Mouse (Mus musculus) Patski (cell line): ENCODE data around the gene Ust. TPM values are rescaled to one million over a fixed set of nuclear protein-coding genes. Genes with fewer than 3 reads are reported as not detected.

Experiments
- ATAC-seq: fragments of 100-300 bp; one replicate; pipeline ENCODE4 v1.8.0; 2021
- CTCF ChIA-PET: fragments of 350-600 bp; sonication (Branson Sonifier 250); formaldehyde crosslinking; loops from one replicate; lab custom pipeline; 2022; ENCODE audit warnings: inconsistent platforms; lab: Charles Lee
- POLR2A ChIA-PET: fragments of 350-600 bp; sonication (Branson Sonifier 250); formaldehyde crosslinking; loops from one replicate; lab custom pipeline; 2022; ENCODE audit warnings: antibody characterized with exemption, inconsistent platforms; lab: Charles Lee
- DNase-seq: peaks from one replicate; pipeline ENCODE4 v3.0.0-alpha.2; 2011; ENCODE audit warnings: low read depth, low spot score
- H3K27me3 ChIP-seq: fragments of 371-371 bp; one replicate; pipeline ENCODE4 v1.5.1; 2021
- CTCF ChIP-seq: fragments of 100-300 bp; IDR thresholded peaks from one replicate; pipeline ENCODE4 v1.5.1; 2021
- in situ Hi-C: fragments of 300-500 bp; cut with MboI; formaldehyde crosslinking; loops from 3 replicates; pipeline ENCODE4 v1.11.1; 2018; ENCODE audit warnings: low pct_unique_long_range_greater_than_20kb, mixed read lengths
- polyA plus RNA-seq: library from polyadenylated mRNA; unstranded; gene quantifications from one replicate; pipeline ENCODE4 v1.2.3, GENCODE M21; 2021

The Ust gene
- polyA plus RNA-seq, 1 experiment from 2014 or later, result 4.7 TPM

- no peak for ATAC-seq
- TF ChIP-seq CTCF, result no peak
- no peaks in the 10 kb centered on the region for H3K27me3 ChIP-seq
- no peak for DNase-seq
- CTCF ChIA-PET, result interaction anchor here (0.6 to 1.5 kb wide), 3 partner anchors 12 to 14 kb away, joined by 3 to 4 read pairs (median 3); no protein-coding TSS in a partner anchor
- in situ Hi-C loops, result loop anchor here (5.0 kb wide), 1 partner anchor 45 kb away; no protein-coding TSS in a partner anchor
- POLR2A ChIA-PET, result no interaction called here
Observed at GRCm38 (mm10) chr10:8287350-8287791, 231.3 kb downstream of the Ust start.

GRCm38 (mm10) chr10:8283991-8284390, 234.6 kb downstream of the Ust start:
- DNase-seq (no peak), ATAC-seq (no peak)
- in situ Hi-C loops, result no loop called here
- no peaks in the 10 kb centered on the region for H3K27me3 ChIP-seq
- ChIA-PET CTCF (no interaction called here), POLR2A (interaction anchor here (0.5 kb wide), 1 partner anchor 219 kb away, joined by 3 read pairs; no protein-coding TSS in a partner anchor)
- no peak for TF ChIP-seq CTCF

- POLR2A ChIA-PET, result no interaction called here
- in situ Hi-C loops, result no loop called here
Observed at GRCm38 (mm10) chr10:8277094-8277493, 241.5 kb downstream of the Ust start.

DNA sequence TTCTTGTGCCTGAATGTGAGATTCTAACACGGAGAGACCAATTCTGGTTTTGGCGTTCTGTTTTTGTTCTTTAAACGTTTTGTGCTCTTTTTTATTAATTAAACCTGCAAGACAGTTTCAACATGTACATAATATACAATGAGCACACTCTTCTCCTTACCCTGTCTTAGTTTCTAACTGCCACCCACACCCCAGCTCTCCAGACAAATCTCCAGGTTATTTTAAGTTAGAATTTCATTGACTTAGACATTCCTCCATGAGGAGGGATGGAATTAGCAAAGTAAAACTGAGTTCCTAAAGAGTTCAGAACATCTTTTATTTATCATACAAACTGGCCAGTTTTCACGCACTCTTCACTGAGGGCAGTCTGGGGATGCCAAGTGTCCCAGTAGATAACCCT, 248.9 kb downstream of the Ust start:
- TF ChIP-seq CTCF, result no peak
- DNase-seq (no peak), ATAC-seq (no peak)
- POLR2A ChIA-PET, result no interaction called here
- CTCF ChIA-PET, result interaction anchor here (0.8 to 2.0 kb wide), 2 partner anchors 10 to 12 kb away, joined by 3 to 4 read pairs; no protein-coding TSS in a partner anchor
- in situ Hi-C loops, result no loop called here
- H3K27me3 ChIP-seq, result no peaks in the 10 kb centered on the region

More at GRCm38 (mm10) chr10:8277094-8277493, 241.5 kb downstream of the Ust start:
- DNase-seq, result no peak
- no peak for ATAC-seq
- no peak for TF ChIP-seq CTCF
- no peaks in the 10 kb centered on the region for H3K27me3 ChIP-seq
- CTCF ChIA-PET, result no interaction called here

DNA sequence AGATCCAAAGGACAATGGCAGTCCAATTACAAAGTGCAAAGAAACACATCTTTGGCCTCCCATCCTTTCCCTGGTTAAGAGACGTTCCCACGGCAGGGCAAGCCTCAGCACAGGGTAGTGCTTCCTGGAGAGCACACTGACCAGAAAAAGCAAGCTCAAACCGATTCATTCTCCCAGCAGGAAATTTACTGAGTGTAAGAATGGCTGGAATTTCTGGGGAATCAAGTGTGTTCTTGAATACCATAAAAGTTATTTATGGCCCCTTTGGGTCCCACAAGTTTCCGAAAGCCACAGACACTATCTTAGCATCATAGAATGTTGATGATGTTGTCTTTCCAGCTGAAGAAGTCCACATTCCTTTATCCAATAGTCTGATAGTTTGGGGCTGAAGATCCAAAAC, 258.9 kb downstream of the Ust start:
- ATAC-seq, result peak; percentile 83
- DNase-seq, result peak; percentile 38

DNA sequence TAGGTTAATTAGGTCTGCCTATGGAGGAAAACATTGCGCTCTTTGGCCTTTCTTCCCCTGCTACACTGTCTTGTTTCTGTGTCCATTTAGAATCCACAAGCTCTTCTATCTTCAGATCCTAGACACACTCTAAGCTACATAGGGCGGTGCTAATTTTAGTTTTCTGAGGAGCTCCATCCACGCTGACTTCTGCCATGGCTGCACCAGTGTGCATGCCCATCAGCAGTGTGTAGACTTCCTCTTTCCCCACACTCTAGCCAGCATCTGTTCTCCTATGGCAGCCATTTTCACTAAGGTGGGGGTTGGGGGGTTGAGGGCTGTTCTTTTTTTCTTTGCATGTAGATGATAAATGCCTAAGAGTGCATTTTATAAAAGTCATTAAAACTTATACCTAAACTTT, 268.6 kb downstream of the Ust start:
- CTCF ChIA-PET, result no interaction called here
- H3K27me3 ChIP-seq, result no peaks in the 10 kb centered on the region
- ATAC-seq, result no peak
- in situ Hi-C loops, result no loop called here
- TF ChIP-seq CTCF, result no peak
- DNase-seq, result no peak
- POLR2A ChIA-PET, result no interaction called here

More for the DNA sequence above, 258.9 kb downstream of the Ust start:
- H3K27me3 ChIP-seq, result no peaks in the 10 kb centered on the region
- POLR2A ChIA-PET, result no interaction called here
- in situ Hi-C loops, result no loop called here
- TF ChIP-seq CTCF, result no peak
- CTCF ChIA-PET, result interaction anchor here (0.8 kb wide), 1 partner anchor 63 kb away, joined by 3 read pairs; no protein-coding TSS in a partner anchor

- in situ Hi-C loops, result loop anchor here (5.0 to 10.0 kb wide), 2 partner anchors 45 to 472 kb away; no protein-coding TSS in a partner anchor
- ChIA-PET CTCF (interaction anchor here (0.9 to 3.7 kb wide), 6 partner anchors 13 to 472 kb away, joined by 3 to 13 read pairs (median 4); no protein-coding TSS in a partner anchor), POLR2A (no interaction called here)
- ATAC-seq (peak; percentile 62), DNase-seq (peak; percentile 30)
- TF ChIP-seq CTCF, result peak; percentile 82
- H3K27me3 ChIP-seq, result no peaks in the 10 kb centered on the region
Observed at GRCm38 (mm10) chr10:8242336-8242735, 276.3 kb downstream of the Ust start.

GRCm38 (mm10) chr10:8240703-8241102, 277.9 kb downstream of the Ust start:
- ChIA-PET POLR2A (no interaction called here), CTCF (interaction anchor here (1.0 to 3.5 kb wide), 4 partner anchors 36 to 431 kb away, joined by 3 to 13 read pairs (median 4); no protein-coding TSS in a partner anchor)
- no peak for TF ChIP-seq CTCF
- no peaks in the 10 kb centered on the region for H3K27me3 ChIP-seq
- in situ Hi-C loops, result loop anchor here (5.0 to 10.0 kb wide), 2 partner anchors 47 to 474 kb away; no protein-coding TSS in a partner anchor
- DNase-seq (no peak), ATAC-seq (no peak)

DNA sequence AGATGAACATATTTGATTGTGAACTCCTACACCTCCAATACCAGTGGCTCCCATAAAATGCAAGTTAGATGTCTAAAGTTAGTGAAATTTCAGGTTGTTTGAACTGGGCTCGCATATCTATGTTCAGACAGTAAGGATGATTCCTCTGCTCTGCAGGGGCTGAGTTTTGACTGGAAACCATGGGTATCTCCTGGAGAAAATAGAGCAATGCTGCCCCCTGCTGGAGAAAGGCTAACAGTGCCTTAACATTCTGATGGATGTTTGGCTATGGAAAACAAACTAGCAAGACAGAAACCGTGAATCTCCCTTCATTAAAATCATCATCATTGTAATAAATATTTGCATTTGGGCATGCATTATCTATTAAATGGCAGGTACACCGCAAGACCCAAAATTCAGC, 278.4 kb downstream of the Ust start:
- POLR2A ChIA-PET, result no interaction called here
- DNase-seq, result peak; percentile 10
- in situ Hi-C loops, result loop anchor here (5.0 to 10.0 kb wide), 2 partner anchors 47 to 475 kb away; no protein-coding TSS in a partner anchor
- no peaks in the 10 kb centered on the region for H3K27me3 ChIP-seq
- peak; percentile 88 for TF ChIP-seq CTCF
- CTCF ChIA-PET, result interaction anchor here (1.0 to 3.5 kb wide), 6 partner anchors 10 to 430 kb away, joined by 3 to 13 read pairs (median 4); no protein-coding TSS in a partner anchor
- no peak for ATAC-seq

- CTCF ChIA-PET, result no interaction called here
- DNase-seq (no peak), ATAC-seq (no peak)
- in situ Hi-C loops, result loop anchor here (5.0 kb wide), 2 partner anchors 355 to 425 kb away; no protein-coding TSS in a partner anchor
- no peak for TF ChIP-seq CTCF
- POLR2A ChIA-PET, result no interaction called here
- no peaks in the 10 kb centered on the region for H3K27me3 ChIP-seq
Observed at GRCm38 (mm10) chr10:8236780-8237571, 281.6 kb downstream of the Ust start.
